Mouse (Mus musculus) forelimb bud, embryonic 11.5 days (tissue): ENCODE data around the gene Pdcd1lg2.

Source experiments
- DNase-seq: peaks from one replicate; pipeline ENCODE4 v3.0.0-alpha.2; 2012; ENCODE audit warnings: low read depth, low spot score

Pdcd1lg2 gene

DNA sequence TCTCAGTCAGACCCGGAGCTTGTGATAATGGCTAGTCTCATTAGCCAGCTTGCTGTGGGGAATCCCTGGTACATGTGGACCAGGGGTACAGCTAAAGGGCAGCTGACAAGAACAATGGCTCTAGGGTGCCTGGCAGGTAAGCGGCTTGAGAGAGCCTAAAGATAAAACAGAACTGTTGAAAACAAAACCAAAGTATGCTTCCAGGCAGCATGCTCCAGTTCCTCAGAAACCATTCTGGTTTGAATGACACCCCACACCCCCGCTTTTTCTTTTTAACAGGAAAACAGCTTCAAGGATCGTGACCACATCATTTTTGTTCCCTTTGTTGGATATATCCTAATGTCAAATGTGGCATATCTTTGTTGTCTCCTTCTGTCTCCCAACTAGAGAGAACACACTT, at the start of gene Pdcd1lg2:
Gene Pdcd1lg2 (plus strand): TSS at position 301 of the 400 bp plus-strand sequence.
- DNase-seq = no peak

DNA sequence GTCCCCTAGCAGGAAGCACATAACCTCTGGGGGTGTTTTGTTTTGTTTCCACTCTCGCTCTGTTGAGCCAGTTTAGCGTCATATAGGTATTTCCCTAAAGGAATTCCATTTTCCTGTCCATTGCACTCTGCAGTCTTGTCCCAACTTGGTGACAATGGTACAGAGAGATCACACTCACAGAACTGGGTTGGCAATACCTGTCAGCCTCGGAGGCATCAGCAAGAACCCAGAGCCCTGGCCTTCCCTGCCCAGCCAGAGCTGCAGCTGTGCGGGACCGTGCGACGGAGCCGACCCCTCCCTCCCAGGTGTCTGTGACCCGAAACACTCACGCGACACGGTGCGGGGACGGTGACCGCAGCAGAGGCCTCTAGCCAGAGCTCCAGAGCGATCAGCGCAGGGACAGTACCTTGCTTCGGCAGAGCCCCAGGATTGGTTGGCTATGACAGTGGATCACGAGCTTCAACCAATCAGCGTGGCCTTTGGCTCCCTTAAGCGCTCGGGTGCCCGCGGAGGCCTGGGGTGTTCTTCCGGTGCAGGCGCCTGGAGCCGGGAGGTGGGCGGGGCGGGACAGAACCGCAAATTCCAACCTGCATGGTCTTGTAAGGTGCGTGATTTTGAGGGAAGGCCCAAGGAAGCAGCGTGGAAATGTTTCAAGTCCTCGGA, 49.1 kb upstream of the Pdcd1lg2 start:
- peak; percentile 84 for DNase-seq

DNA sequence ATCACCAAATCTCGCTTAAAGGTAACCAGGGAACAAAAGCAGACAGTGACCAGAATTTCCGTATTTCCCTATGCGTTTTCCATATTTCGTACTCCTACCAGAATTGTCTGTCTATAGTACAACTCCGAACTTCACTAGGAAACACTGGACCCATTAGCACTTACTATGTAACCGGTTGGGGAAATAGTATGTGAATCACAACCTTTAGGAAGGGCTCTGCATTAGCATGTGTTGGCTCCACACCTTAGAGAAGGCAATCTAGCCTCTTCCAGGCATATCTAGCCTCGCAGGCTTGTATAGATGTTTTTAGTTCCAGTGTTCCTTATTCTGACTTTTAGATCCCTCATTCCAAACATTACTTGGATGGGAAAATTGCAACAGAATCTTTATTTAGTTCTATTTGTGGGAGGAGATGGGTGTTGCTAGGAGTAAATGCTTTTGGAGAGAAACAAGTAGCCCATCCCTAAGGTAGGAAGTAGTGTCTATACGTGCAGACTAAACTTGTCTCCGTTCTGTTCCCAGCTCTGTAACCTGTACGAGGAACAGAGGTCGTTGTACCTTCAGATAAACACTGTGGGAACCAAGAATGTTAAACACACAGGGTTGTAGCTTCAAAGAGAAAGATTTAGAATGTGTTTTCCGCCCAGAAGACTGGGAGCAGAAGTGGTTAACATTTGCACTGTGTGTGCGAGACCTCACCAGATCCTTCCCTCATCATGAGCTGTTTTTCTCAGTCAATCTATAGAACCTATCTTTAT, 48.4 kb upstream of the Pdcd1lg2 start:
- no peak for DNase-seq

DNA sequence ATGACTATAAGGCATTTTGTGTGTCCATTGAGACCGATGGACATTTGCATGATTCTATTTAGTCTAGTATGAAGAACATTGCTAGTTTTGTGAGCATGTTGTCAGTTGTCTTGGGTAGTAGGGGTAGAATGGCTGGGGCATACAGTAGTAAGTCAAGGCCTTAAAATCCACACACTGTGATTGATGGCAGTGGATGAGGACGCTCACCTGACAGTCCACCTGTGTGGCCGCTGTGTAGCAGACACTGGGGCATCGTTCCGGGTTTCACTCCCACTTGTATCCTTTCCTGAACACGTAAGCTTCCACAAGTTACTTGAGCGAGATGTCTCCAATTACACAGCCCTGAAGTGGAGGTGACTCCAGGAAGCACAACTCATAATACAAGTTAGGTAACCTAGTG, 47.2 kb upstream of the Pdcd1lg2 start:
- no peak for DNase-seq

DNA sequence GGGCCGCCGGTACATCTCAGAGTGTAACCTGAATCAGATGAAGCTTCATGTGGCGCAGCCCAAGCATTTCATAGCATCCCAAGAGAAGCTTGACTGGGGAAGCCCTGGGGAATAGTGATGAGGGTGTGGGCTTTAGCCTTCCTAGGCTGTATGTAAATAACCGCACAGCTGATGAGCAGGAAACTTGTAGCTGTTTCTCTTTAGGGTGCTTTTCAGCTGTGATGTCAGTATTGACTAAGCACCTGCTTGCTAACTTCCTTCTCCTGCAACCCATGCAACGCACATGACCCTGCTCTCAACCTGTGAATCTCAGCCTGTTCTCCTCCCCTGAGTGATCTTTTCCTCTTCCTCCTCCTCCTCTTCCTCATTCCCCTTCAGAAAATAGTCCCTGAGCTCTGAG, 46.6 kb upstream of the Pdcd1lg2 start:
- no peak for DNase-seq

GRCm38 (mm10) chr19:29365105-29365504, 45.6 kb upstream of the Pdcd1lg2 start:
- no peak for DNase-seq

DNA sequence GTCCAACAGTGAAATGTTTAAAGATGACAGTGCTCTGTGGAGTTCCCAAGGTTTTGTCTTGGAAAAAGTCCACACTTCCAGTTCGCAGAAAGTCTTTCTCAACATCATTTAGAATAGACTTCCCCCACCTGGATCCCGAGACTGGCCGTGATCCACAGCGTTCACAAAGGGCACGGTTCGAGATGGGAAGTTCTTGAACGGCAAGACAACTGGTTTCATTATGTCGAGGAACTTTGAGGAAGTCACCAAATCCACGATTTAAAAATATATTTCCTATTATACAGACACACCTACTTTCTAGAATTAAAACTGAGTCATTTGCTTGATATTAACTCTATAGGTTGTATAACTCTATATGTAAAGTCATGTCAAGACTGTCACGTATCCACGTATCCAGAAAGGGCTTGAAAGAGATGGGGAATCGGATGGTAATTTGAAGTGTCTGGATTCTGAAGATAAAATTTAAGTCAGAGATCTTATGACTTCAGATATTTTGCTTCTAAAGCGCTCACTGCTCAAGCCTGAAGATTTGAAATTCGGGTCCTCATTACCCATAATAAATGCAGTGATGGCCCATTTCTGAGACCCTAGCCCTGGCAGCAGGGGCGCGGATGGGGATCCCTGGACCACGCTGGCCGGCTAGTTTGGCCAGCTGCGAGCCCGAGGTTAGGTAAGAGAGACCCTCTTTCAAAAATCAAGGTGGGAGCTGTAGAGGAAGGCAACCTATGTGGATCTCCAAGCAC, 44.3 kb upstream of the Pdcd1lg2 start:
- no peak for DNase-seq

DNA sequence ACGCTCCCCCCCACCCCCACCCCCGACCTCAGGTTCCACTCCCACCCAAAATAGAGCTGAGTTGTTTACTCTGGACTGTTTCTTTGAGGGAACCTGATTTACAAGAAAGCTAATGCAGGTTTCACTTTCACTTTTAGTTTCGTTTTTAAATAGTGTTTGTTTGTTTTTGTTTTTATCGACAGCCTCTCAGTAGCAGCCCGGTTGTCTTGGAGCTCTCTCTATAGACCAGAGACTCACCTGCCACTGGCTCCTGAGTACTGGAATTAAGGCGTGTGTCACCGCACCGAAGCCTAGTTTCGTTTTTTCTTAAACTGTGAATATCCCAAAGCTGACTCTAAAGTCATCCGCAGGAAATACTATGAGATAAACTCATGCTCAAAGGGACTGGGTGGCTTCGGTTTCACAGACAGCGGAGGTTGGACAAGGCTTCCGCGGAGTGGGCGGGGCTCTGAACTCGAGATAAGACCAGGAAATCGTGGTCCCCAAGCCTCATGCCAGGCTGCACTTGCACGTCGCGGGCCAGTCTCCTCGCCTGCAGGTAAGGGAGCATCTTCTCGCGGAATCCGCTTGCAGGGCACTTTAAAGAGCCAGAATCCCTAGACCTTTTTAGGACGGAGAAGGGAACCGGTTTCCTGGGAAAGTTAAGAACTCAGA, 43.6 kb upstream of the Pdcd1lg2 start, which contains the start of the genes Plgrkt and Cd274:
Gene Plgrkt (minus strand): TSS at position 422 of the 654 bp plus-strand sequence.
Gene Cd274 (plus strand): TSS at position 487 of the 654 bp plus-strand sequence.
- peak; percentile 32 for DNase-seq

- DNase-seq = no peak
Measured at GRCm38 (mm10) chr19:29368041-29368440, 42.7 kb upstream of the Pdcd1lg2 start.

DNA sequence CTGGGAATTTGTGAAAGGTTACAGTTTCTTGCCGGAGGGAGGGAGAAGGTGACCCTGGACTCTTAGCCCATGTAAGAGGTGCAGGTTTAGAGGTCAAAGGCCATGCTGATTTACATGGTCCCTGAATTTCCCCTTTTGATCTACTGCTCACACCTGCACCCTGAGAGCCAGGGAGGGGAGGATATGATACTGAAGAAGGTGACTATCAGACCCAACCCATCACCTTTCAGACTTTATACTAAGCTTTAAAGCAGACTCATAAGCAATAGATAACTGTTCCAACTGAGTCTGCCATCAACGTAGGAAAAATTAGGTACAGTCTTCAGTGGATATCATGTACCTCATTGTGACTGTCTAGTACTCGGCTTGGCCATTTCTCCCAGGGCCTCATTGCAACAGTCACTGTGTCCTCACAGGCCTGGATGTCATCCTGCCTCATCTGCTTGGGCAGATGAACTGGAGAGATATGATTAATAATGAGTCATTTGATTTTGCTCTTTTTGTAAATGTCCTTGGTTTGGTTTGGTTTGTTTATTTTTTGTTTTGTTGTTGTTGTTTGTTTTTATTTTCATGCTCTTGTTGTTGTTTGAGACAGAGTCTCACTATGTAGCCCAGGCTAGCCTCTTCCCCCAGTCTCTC, 41.9 kb upstream of the Pdcd1lg2 start:
- DNase-seq = no peak

- DNase-seq = no peak
Measured at GRCm38 (mm10) chr19:29370112-29370511, 40.6 kb upstream of the Pdcd1lg2 start.

GRCm38 (mm10) chr19:29370545-29371283, 40.0 kb upstream of the Pdcd1lg2 start:
- no peak for DNase-seq

DNA sequence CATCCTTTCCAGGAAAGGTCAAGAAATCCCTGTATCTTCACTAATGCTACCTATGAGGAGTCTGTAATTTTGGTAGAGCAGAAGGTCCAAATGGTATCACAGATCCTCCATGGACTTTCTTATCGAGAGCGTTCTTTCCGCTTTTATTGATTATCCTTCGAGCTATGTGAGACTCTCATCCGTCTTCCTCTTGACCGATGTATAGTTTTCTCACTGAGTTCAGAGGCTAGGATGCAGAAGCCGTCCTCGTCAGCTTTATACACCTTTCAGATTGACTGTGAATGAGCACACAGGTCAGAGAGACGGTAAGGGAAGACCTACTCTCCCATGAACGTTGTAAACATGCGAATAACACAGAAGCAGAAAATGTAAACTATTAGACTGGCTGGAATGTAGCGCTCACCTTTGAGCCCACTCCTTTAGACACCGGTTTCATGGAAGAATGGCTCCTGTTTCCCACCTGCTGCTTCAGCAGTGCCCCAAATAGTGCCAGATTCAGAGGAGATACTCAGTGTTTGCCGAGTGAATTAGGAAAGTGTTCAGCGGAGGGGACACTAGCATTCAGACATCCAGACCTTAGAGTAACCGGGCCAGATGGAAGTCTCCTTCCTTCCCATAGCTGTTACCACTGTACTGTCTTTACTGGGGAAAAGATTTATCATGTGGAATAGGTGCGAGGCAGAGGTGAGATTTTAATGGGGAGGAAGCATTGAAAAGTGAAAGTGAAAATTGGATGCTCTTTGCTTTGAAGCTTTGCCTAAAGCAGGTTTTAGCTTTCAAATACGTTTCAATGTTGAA, 39.2 kb upstream of the Pdcd1lg2 start:
- DNase-seq = no peak

- no peak for DNase-seq
Measured at GRCm38 (mm10) chr19:29372138-29372537, 38.6 kb upstream of the Pdcd1lg2 start.

DNA sequence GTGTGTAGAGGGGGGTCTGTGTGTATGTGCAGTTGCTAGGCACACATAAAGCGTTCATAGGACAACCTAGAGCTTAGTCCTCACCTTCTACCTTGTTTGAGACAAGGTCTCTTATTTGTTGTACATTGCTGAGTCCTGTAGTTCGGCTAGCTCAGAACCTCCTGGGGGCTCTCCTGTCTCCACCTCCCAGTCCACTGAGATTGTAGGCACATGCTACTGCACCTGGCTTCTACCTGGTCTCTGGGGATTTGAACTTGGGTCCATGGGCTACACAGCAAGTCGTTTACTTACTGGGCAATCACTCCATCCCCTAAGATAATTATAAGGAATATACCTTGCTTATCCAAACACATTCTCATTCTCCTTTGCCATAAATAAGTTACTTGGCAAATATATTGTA, 38.1 kb upstream of the Pdcd1lg2 start:
- DNase-seq = no peak

DNA sequence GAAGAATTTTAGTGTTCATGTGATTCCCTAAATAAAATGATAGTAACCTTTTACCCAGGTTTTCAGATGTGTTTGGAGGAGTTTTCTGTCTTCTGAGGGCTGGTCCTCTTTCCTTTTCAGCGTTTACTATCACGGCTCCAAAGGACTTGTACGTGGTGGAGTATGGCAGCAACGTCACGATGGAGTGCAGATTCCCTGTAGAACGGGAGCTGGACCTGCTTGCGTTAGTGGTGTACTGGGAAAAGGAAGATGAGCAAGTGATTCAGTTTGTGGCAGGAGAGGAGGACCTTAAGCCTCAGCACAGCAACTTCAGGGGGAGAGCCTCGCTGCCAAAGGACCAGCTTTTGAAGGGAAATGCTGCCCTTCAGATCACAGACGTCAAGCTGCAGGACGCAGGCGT, 37.3 kb upstream of the Pdcd1lg2 start:
- DNase-seq = no peak

GRCm38 (mm10) chr19:29374947-29375346, 35.8 kb upstream of the Pdcd1lg2 start:
- DNase-seq = no peak

DNA sequence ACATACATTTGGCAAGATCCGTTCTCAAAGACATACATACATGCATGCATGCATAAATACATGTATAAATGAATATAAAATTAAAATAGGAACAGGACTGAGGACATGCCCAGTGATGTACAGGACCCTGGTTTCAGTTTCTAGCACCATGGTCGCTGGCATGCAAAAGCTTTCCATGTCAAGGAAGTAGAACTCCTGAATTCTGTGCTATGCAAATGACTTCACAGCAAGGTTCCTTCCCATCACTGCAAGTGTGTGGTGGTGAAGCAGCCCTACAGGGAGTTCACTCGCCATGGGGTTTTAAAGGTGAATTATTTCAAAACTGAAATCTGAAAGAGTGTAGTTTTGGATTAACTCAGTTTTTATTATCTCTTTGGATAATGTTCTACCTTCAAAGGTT, 34.3 kb upstream of the Pdcd1lg2 start:
- no peak for DNase-seq

DNA sequence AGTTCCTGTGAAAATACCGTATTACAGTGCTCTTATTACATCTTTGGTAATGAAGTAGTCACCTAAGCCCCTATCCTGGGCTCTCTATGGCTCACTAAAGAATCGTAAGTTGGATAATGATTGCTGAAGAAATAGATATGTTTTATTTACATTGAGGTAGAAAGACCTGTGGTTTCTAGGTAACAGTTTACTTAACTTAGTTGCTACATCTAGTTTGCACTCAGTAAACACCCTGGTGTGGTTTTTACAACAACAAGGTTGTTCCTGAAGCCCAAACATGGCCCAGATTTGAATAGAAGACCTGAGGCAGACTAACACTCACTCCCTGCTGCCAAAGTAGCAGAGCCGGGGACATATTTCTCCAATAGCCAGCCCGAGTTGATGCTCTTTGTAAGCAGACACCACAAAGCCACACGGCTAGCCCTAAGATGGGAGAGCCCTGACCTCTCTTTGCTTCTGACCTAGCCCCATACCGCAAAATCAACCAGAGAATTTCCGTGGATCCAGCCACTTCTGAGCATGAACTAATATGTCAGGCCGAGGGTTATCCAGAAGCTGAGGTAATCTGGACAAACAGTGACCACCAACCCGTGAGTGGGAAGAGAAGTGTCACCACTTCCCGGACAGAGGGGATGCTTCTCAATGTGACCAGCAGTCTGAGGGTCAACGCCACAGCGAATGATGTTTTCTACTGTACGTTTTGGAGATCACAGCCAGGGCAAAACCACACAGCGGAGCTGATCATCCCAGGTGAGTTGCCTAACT, 30.7 kb upstream of the Pdcd1lg2 start:
- no peak for DNase-seq
